Mouse (Mus musculus) retina, adult 2 months (tissue): ENCODE results near the gene Pde8b.

Source experiments
- DNase-seq: peaks from one replicate; pipeline ENCODE4 v3.0.0-alpha.2; 2012; ENCODE audit warnings: low read depth, low spot score

The Pde8b gene

DNA sequence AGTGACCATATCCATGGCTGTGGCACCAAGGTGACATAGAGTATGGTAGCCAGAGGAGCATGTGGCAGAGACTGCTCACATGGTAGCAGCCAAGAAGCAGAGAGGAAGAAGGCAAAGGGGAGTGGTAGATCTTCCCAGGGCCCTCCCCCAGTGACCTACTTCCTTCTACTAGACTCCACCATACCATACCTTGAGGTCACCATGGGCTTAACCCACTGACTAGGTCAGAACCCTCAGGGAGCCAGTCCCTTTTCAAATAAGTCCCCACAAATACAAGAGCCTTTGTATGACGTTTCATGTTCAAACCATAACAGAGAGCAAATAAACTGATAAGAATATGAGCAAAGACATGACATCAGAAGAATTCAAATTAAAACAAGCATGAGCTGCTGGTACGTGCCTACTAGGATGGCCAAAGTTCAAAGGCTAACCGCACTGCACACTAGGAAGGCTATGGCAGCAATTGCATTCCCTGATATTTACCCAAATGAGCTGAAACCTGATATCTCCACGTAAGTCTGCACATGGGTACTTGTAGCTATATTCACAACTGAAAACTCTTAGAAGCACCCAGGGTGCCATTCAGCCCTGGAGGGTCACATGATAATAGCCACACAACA is 109.6 kb downstream of the Pde8b start:
- no peak for DNase-seq

DNA sequence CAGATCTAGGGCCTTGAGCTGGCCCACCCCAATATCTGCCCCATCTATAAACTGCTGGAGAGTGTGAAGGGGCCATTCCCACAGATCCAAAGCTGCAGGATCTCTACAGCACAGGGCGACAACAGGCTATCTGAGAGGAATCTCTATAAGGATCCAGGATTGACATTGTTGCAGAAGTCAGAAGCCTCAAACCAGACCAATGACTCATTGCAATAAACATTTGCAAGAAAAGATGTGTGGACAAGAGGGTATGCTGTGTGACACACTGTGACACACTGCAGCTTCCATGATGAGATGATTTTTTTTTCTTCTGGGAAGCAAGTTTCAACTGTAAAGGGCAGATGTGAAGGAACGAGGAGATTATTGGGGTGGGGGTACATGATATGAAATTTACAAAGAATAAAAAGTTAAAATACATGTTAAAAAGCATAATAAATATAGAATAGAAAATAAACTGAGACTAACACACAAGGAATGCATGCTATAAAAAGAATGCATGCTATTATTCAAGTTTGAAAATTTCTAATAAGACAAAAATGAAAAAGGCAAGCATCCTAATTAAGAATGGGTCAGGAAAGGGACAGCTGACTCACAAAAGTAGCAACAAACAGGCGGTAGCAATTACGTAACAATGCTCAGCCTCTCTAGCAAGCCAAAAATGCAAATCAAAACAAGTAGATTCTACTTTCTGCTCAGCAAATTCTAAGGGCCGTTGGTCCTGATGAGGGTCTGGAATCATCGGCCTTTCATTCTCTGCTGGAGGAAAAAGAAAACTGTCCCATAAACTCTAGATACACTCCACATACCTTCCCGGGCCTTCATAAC is 114.6 kb downstream of the Pde8b start:
- no peak for DNase-seq

DNA sequence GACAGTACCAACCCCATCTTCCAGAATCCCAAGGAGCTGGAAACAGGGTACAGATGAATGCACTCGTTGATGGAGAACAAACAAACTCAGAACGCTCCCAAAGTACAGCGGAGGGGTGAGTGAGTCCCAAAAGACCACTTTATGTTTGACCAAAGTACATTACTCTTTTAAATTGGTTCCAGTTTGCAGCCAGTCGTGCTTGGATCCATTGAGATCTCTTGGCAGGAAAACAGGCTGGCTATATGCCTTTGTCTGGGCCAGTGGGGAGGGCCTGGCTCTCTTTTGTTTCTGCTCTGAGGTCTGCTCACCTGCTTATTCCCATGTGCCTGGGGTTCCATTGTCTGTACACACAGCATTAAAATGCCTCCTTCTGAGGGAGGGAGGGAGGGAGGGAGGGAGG is 118.3 kb downstream of the Pde8b start:
- DNase-seq, result no peak

GRCm38 (mm10) chr13:95131041-95131440 is 119.1 kb downstream of the Pde8b start:
- DNase-seq, result no peak

DNA sequence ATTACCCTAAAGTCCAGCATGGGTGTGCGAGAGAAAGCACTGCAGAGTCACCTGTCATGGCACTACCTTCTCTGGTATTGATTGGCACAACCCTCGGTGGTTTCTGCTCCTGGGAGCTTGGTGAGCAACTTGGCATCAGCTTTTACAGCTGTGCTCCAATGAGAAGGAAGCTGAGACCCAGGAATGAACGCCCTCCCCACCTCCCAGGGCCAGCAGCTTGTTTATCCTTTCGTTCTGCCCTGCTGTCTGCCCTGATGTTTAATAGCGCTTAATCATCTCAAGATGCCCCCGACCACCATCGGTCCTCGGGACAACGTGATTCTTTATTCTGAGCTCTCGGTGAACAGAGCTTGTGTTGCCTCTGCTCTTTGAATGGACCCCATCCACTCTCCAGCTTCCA is 122.8 kb downstream of the Pde8b start:
- DNase-seq, result no peak

DNA sequence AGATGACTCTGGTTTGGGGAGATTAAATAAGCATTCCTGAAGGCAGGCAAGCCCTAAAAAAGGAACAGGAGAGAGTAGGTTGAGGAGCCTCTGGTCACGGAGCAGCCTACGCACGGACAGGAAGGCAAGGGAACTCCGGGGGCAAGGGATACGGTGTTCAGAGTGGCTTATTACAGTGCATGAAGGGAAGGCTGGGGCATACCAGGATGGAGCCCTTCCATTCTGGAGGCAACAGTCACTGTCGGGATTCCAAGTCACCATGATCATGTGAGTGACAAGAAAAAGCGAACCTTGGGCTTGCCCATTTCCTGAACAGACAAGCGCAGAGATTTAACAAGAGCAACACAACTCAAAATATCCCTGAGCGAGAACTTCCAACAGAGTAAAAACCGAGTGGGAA is 123.3 kb downstream of the Pde8b start:
- DNase-seq, result no peak

DNA sequence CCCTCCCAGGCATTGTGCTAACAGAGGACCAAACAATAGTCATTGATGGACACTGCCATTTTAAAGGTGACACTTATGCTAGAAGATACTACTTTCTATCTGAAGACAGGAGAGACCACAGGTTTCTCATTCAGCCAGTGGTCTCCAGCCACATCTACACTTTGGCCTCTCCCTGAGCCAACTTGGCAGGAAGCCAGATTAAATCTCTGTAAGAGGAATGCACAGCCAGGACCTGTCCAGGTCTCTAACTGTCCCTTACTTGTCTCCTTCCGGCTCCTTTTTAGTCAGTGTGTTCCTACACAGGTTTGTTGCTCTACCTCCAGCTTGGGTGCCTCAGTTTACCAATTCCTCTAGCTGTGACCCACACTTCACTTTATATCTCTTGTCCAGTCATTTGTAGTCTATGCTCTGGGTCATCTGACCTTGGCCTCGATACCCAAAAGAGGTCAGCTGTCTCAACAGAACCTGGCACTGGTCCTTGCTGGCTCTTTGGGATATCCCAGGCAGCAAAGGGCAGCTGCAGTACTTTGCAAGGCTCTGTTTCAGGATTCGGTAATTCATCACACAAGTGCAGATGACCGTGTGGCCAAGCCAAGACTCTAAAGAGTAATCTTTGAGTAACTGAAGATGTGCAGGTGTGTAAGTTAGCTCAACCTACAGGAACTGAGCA is 124.5 kb downstream of the Pde8b start:
- DNase-seq, result no peak

DNA sequence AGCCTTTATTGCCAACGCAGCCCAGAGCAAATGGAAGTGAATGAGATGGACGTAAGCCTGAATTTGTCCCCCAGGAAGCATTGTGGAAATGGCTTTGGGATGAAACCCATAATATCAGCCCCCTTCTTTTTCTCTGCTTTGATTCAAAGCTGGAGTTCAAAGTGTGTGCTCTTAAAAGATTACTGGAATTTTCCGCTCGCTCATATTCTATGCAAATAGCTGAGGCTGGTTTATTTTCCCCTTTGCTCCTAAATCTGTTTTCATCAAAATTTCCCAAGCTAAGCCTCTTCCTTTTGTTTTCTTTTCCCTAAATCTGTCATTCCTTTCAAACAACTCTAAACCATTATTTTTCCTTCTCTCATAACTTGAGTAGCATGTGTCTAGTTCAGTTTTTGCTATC is 129.6 kb downstream of the Pde8b start:
- DNase-seq, result no peak

DNA sequence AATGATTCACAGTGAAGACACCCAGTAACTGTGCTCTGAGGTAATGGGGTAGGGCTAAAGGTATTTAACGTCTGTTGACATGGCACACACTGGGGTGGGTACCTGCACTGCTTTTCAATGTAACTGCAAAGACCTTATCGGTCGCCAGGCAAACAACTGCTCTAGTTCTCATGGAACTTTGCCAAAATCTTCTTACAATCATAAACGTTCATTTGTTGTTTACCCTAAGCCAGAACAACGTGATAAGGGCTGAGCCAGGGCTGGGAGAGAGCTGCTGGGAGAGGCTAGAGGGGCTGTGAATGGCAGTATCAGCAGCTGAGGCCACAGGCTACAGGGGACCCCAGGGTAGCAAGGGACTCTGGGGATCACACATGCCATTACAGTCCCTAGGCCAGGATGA is 136.4 kb downstream of the Pde8b start:
- DNase-seq, result no peak

DNA sequence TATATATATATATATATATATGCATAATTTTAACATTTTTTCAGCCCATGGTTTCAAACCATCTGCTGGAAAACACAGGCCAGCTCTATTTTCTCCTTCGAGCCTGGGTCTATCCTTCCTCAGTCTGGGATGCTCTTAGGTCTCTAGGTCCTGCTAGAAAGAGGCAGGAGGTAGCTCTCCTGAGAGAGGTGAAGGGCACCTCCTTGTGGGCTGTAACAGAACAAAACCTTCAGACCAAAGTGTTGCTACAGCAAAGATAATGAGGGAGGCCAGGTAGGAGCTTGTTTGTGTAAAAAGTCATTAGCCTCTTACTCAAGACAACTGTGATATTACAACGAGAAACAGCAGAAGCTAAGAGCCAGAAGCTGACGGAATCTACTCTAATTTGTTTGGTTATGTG is 140.6 kb downstream of the Pde8b start:
- no peak for DNase-seq

DNA sequence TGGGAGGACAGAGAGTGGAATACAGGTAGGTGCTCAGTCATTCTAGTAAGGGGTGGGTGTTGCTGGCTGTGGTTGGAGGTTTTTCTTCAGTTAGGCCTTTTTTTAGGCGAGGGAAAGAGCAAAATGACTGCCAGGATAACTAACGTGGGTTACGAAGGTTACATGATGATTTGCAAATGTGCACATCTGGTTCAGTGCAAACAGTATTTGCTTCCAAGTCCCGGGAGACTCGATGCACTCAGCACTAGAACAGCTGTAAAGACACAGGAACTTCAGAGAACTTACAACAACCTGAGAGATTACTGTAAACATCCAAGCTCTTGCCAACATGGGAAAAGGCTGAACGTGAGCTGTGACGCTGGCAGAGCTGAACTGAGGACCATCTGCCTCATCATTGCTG is 142.1 kb downstream of the Pde8b start:
- no peak for DNase-seq

- DNase-seq, result no peak
Measured at GRCm38 (mm10) chr13:95104865-95105264, 145.3 kb downstream of the Pde8b start.

DNA sequence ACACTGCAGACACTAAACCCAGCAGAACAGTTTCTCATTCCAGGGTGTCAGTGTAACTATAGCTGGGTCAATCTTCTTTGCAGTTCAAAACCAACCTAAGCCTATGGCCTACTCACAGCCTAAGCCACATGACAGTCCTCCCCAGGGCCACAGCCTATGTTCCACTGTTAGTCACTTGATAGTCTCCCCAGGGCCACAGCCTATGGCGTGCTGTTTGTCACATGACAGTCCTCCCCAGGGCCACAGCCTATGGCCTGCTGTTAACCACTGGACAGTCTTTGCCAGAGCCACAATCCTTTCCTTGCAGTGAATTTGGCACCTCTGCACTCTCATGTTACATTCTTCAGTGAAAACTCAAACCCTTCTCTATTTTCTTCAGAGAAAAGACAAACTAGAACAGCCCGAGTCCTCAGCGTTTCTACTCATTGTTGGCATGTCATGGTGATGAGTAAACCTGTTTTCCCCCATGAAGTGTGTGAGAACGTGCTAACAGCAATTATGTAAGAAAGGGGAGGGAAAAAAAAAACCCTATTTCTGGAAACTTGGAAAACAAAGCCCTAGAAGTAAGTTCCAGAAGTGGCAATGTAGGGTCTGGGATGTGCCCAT is 147.0 kb downstream of the Pde8b start:
- DNase-seq, result no peak

DNA sequence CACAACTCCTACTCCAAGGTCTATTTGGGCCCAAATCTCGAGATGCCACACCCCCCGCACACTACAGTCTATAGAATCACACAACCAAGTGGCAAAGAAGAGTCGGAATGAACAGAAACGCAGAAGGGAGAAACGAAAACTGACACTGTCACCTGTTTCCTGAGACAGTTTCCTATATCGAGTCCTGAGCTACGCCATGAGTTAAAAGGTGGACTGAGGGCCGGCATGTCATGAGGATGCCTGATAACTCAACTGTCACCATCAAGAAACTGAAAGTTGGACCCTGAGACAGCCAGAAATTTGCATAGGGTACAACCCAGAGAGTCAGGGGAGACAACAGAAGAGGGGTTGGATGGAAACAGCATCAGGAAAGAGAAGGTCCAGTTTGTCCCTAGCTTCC is 148.8 kb downstream of the Pde8b start:
- DNase-seq, result no peak

DNA sequence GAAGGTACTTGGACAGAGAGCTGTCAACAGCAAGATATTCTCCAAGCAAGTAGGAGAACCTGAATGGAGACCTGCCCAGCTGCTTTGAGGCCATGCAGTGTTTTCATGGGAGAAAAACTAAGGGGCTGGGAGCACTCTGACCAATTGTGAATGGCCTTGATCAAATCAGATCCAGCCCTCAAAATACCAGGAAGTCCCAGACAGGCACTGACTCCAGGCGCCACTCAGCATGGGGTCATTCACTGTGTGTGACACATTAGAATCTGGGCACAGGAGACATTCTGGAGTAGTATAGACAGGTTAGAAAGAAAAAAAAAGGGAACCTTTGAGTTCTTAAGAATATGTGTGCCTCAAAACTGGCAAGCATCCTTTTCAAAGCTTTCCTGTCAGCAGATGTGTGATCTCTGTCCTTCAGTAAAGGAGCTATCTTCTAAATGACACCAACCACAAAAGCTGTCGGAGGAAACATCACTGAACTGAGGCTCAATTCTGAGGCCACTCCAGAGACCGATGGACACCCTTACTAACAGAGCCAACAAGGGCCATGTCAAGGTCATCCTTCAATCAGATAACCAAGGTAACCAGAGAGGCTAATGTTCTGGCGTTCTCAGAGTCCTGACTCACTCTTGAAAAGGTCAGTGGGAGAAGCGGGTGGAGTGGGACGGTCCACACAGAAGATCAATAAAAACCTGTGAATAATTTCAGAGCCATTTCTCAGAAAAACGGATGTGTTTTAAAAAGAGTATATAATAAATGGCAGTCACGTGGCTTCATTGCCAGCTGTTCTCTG is 151.0 kb downstream of the Pde8b start:
- DNase-seq, result no peak

- DNase-seq, result no peak
Measured at GRCm38 (mm10) chr13:95096646-95097045, 153.5 kb downstream of the Pde8b start.

DNA sequence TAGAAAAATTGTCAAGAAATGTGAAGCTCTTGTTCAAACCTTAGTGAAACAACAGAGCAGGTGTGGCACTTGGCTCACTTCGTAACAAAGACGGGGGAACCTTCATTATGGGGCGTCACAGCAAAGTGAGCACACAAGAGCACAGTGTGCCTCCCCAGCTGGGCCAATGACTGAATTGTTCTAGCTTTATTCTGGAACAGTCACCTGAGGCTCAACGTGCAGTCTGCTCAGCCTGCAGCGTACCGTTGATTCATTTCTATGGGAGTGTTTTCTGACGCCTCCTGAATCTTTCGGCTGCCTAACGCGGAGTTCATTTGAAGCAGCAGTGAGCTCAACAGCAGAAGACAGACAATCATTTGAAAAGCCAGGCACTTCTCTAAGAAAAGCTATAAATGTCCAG is 154.3 kb downstream of the Pde8b start:
- DNase-seq, result no peak

DNA sequence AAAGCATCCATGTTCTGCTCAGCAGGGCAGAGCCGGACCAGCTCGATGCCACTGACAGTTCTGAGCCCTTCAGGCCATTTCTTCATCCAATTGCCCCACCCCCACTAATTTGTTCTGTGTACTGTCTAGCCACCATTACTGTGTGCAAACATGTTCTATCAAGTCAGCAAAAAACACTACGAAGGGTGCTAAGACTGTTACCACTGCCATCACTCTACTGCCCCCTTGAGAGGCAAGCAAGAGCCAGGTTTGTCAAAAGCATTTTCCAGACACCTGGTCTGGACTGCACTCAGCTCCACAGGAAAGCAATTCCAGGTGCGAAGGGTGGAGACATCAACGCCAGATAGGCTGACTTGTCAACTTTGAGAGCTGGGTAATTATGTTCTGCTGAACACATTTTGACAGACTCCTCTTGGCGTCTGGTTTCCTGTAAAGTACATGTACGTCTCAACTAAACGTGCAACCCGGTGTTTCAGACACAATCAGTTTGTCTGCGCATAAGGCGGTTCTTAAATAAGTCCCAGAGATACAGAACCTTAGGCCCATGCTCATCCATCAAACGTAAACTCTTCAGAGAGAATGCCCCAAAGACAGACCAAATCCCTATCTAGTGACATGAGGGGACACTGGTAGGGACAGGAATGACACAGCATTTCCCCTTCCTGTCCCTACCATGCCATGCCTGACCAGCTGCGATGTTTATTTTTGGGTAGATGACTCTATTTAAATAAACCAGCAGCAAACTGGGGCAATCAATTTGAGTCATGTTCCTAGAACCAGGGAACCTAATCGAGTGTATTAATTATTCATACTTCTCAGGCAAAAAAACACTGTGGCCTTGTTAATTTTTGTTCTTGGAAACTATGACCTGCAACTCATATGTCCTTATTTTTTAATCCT is 158.3 kb downstream of the Pde8b start:
- no peak for DNase-seq

DNA sequence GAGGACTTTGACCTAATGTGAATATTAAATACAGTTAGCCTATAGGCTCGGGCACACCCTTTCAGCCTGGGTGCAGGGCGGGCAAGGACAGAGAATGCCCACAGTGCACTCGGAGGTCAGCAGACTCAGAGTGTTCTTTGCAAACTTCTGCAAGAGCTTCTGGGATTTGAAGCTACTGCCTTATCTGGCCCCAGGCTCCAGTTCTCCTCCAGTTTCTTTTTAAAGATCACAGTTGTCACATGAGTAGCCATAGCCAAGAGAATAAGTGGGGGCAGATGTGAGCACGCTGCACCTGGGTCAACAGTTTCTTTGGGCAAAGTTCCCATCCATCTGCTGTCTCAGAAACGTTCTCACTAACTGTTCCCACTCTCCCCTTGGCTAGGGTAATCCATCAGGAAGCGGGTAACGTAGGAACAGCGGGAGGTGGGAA is 162.8 kb downstream of the Pde8b start:
- DNase-seq, result no peak

GRCm38 (mm10) chr13:95086033-95086432 is 164.1 kb downstream of the Pde8b start:
- no peak for DNase-seq

DNA sequence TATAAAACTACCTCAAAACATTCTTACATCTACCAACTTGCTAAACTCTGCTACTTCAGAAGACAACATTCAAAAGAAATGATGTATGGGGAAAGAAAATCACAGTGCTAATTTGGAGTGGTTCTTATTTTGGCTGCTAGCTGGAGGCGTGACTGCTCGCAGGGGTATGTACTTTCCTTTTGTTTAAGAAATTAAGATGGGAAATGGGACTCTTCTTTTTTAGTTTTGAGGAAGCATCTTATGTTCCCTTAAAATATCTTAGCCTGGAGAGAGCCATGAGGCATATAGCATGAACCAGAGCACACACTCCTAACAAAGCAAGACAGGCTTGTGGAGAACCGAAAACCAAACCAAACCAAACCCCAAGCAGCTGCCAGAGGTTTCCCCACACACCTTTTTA is 167.5 kb downstream of the Pde8b start:
- no peak for DNase-seq
